31 mouse cellular contexts compared by ENCODE assay signal in genomic region chrX:100696776-100697175, GRCm38 (mm10). TPM values are rescaled to one million over a fixed set of nuclear protein-coding genes. Genes with fewer than 3 reads are reported as not detected.
"Had no signal": no experiment of that assay in that cellular context is flagged by ENCODE, and none has a peak within 500 bp of the region (broad histone marks: within the 10 kb centered on the region; RNA-seq: fewer than 3 reads in every experiment).

No protein-coding gene starts in this region.

- H3K4me1 ChIP-seq: heart, embryonic 10.5 days; heart, embryonic 12.5 days; hindbrain, embryonic 10.5 days; hindbrain, embryonic 12.5 days; intestine, embryonic 15.5 days; limb, embryonic 13.5 days; limb, embryonic 15.5 days; liver, embryonic 12.5 days had no signal

- H3K9me3 ChIP-seq: heart, embryonic 10.5 days; heart, embryonic 12.5 days; hindbrain, embryonic 10.5 days; hindbrain, embryonic 12.5 days; intestine, embryonic 15.5 days; limb, embryonic 13.5 days; limb, embryonic 15.5 days; liver, embryonic 12.5 days had no signal

- DNase-seq: gastrocnemius, postnatal 25 days; heart, adult 18-20 months; heart, postnatal 10 days; heart, postnatal 4 days; kidney, adult 18-20 months; kidney, adult 8-10 months; kidney, postnatal 14 days; kidney, postnatal 36 days; layer of hippocampus, adult 9-11 months; layer of hippocampus, postnatal 36 days; left cerebral cortex, postnatal 4 days had no signal

- ATAC-seq: hindbrain, embryonic 16.5 days; inflammation-experienced regulatory T-cells, adult 6 months; intestine, embryonic 15.5 days; intestine, postnatal 0 days; liver, embryonic 12.5 days had no signal

- H3K4me3 ChIP-seq: heart, embryonic 10.5 days; heart, embryonic 12.5 days; hindbrain, embryonic 10.5 days; hindbrain, embryonic 12.5 days; intestine, embryonic 15.5 days; limb, embryonic 13.5 days; limb, embryonic 15.5 days; liver, embryonic 12.5 days had no signal

- H3K27ac ChIP-seq: heart, embryonic 10.5 days; hindbrain, embryonic 10.5 days; hindbrain, embryonic 12.5 days; hindbrain, embryonic 14.5 days; intestine, embryonic 15.5 days; kidney, postnatal 0 days; limb, embryonic 13.5 days; limb, embryonic 15.5 days; liver, embryonic 12.5 days; liver, embryonic 14.5 days had no signal

- H3K27me3 ChIP-seq: heart, embryonic 12.5 days; intestine, embryonic 15.5 days; limb, embryonic 15.5 days; liver, embryonic 12.5 days had no signal

- H3K36me3 ChIP-seq: hindbrain, embryonic 12.5 days; intestine, embryonic 15.5 days; limb, embryonic 13.5 days; limb, embryonic 15.5 days had no signal

RNA-seq across cellular contexts. Expression of gene Gdpd2, which starts 32.9 kb away (rescaled TPM):
- total RNA-seq: gastrocnemius, adult 18-20 months; gastrocnemius, adult 8-10 months; gastrocnemius, postnatal 25 days; granulocyte monocyte progenitor cell, adult 5-6 weeks; heart, adult 8-10 months; heart, postnatal 25 days; liver, adult 2 months had no signal
- polyA plus RNA-seq: inflammation-experienced regulatory T-cells, adult 6 months; liver, adult 2 months had no signal
